Mouse (Mus musculus): ENCODE results near the gene Pidd1. TPM values are rescaled to one million over a fixed set of nuclear protein-coding genes. Genes with fewer than 3 reads are reported as not detected.
A peak's percentile ranks its signal among the peaks of the same experiment; 100 is the strongest.

The Pidd1 gene
- polyA plus RNA-seq, 1 experiment = 39.6 TPM

- TF ChIP-seq CTCF (IDR thresholded peaks at IDR 0.05; ENCODE audit: control insufficient read depth, insufficient read depth, low read length) (no peak), POLR2A (IDR thresholded peaks at IDR 0.05; ENCODE audit: borderline replicate concordance, control insufficient read depth, low read depth, low read length) (no peak)
- peaks cover 6% of the 10 kb centered on the region for H3K4me1 ChIP-seq (ENCODE audit: control insufficient read depth, insufficient read depth, low read length)
- 97% methylated on average over 10 of the region's 10 CpGs for WGBS
- no peak overlapping the region for H3K27ac ChIP-seq (ENCODE audit: control insufficient read depth, insufficient read depth, low read depth, low read length, poor library complexity)
- no peak overlapping the region for H3K4me3 ChIP-seq (replicated peaks; ENCODE audit: control insufficient read depth, low read depth, low read length)
Measured at GRCm38 (mm10) chr7:141439140-141439679, 4.6 kb downstream of the Pidd1 start.

- H3K27ac ChIP-seq (ENCODE audit: control insufficient read depth, insufficient read depth, low read depth, low read length, poor library complexity) = no peak overlapping the region
- H3K4me3 ChIP-seq (replicated peaks; ENCODE audit: control insufficient read depth, low read depth, low read length) = no peak overlapping the region
- 89% methylated on average over 12 of the region's 12 CpGs for WGBS
- H3K4me1 ChIP-seq (ENCODE audit: control insufficient read depth, insufficient read depth, low read length) = peaks cover 6% of the 10 kb centered on the region
- TF ChIP-seq POLR2A (IDR thresholded peaks at IDR 0.05; ENCODE audit: borderline replicate concordance, control insufficient read depth, low read depth, low read length) (no peak), CTCF (IDR thresholded peaks at IDR 0.05; ENCODE audit: control insufficient read depth, insufficient read depth, low read length) (no peak)
Measured at GRCm38 (mm10) chr7:141438201-141438968, 5.4 kb downstream of the Pidd1 start.

- peak within 1 kb of the TSS; percentile 70 for H3K27ac ChIP-seq (ENCODE audit: control insufficient read depth, insufficient read depth, low read depth, low read length, poor library complexity)
- TF ChIP-seq POLR2A (IDR thresholded peaks at IDR 0.05; ENCODE audit: borderline replicate concordance, control insufficient read depth, low read depth, low read length) = peak; percentile 62; the same call in 1 of the 2 replicates
- peak; percentile 50; the same call in 1 of the 2 replicates for TF ChIP-seq CTCF (IDR thresholded peaks at IDR 0.05; ENCODE audit: control insufficient read depth, insufficient read depth, low read length)
- peak within 1 kb of the TSS; percentile 94 for H3K4me3 ChIP-seq (replicated peaks; ENCODE audit: control insufficient read depth, low read depth, low read length)
- WGBS = 7% methylated on average over 53 of the region's 53 CpGs
- H3K4me1 ChIP-seq (ENCODE audit: control insufficient read depth, insufficient read depth, low read length) = peaks cover 4% of the 10 kb centered on the region
Measured at GRCm38 (mm10) chr7:141437178-141438120, 6.4 kb downstream of the Pidd1 start, which contains the start of gene Slc25a22. TSS of gene Slc25a22 (minus strand) at chr7:141437892.

GRCm38 (mm10) chr7:141436523-141436892, 7.3 kb downstream of the Pidd1 start:
- Histone ChIP-seq H3K27ac (ENCODE audit: control insufficient read depth, insufficient read depth, low read depth, low read length, poor library complexity) (no peak overlapping the region), H3K4me3 (replicated peaks; ENCODE audit: control insufficient read depth, low read depth, low read length) (no peak overlapping the region), H3K4me1 (ENCODE audit: control insufficient read depth, insufficient read depth, low read length) (peaks cover 4% of the 10 kb centered on the region)
- TF ChIP-seq POLR2A (IDR thresholded peaks at IDR 0.05; ENCODE audit: borderline replicate concordance, control insufficient read depth, low read depth, low read length) (no peak), CTCF (IDR thresholded peaks at IDR 0.05; ENCODE audit: control insufficient read depth, insufficient read depth, low read length) (no peak)
- 24% methylated on average over 2 of the region's 2 CpGs for WGBS

GRCm38 (mm10) chr7:141435856-141436522, 7.8 kb downstream of the Pidd1 start:
- Histone ChIP-seq H3K4me3 (replicated peaks; ENCODE audit: control insufficient read depth, low read depth, low read length) (peak overlapping the region; percentile 63), H3K27ac (ENCODE audit: control insufficient read depth, insufficient read depth, low read depth, low read length, poor library complexity) (0 out of 2 replicates have a peak overlapping the region, but pooled peaks have one; percentile 8), H3K4me1 (ENCODE audit: control insufficient read depth, insufficient read depth, low read length) (peaks cover 4% of the 10 kb centered on the region)
- no peak for TF ChIP-seq CTCF (IDR thresholded peaks at IDR 0.05; ENCODE audit: control insufficient read depth, insufficient read depth, low read length)
- TF ChIP-seq POLR2A (IDR thresholded peaks at IDR 0.05; ENCODE audit: borderline replicate concordance, control insufficient read depth, low read depth, low read length) = no peak
- WGBS = 76% methylated on average over 9 of the region's 9 CpGs

- Histone ChIP-seq H3K27ac (ENCODE audit: control insufficient read depth, insufficient read depth, low read depth, low read length, poor library complexity) (0 out of 2 replicates have a peak overlapping the region, but pooled peaks have one; percentile 8), H3K4me1 (ENCODE audit: control insufficient read depth, insufficient read depth, low read length) (peaks cover 4% of the 10 kb centered on the region), H3K4me3 (replicated peaks; ENCODE audit: control insufficient read depth, low read depth, low read length) (peak overlapping the region; percentile 71)
- 2% methylated on average over 17 of the region's 17 CpGs for WGBS
- TF ChIP-seq POLR2A (IDR thresholded peaks at IDR 0.05; ENCODE audit: borderline replicate concordance, control insufficient read depth, low read depth, low read length) (peak; percentile 77; the same call in 1 of the 2 replicates), CTCF (IDR thresholded peaks at IDR 0.05; ENCODE audit: control insufficient read depth, insufficient read depth, low read length) (no peak)
Measured at GRCm38 (mm10) chr7:141435129-141435855, 8.5 kb downstream of the Pidd1 start.

GRCm38 (mm10) chr7:141434464-141434863, 9.4 kb downstream of the Pidd1 start:
- TF ChIP-seq CTCF (IDR thresholded peaks at IDR 0.05; ENCODE audit: control insufficient read depth, insufficient read depth, low read length) = no peak
- TF ChIP-seq POLR2A (IDR thresholded peaks at IDR 0.05; ENCODE audit: borderline replicate concordance, control insufficient read depth, low read depth, low read length) = 0 out of 2 replicates have a peak, but pooled peaks have one; percentile 17
- Histone ChIP-seq H3K4me1 (ENCODE audit: control insufficient read depth, insufficient read depth, low read length) (peaks cover 4% of the 10 kb centered on the region), H3K27ac (ENCODE audit: control insufficient read depth, insufficient read depth, low read depth, low read length, poor library complexity) (0 out of 2 replicates have a peak overlapping the region, but pooled peaks have one; percentile 5), H3K4me3 (replicated peaks; ENCODE audit: control insufficient read depth, low read depth, low read length) (peak overlapping the region; percentile 71)
- WGBS = 22% methylated on average over 8 of the region's 8 CpGs

Measured in bone marrow, adult 2 months (tissue).